Mouse (Mus musculus) hindbrain, embryonic 11.5 days (tissue): ENCODE results near the gene Zfp219. TPM values are rescaled to one million over a fixed set of nuclear protein-coding genes. Genes with fewer than 3 reads are reported as not detected.

Experiments
- ATAC-seq: fragments of 200-750 bp; cut with Nextera tagmentation; 2 replicates; pipeline ENCODE4 v1.8.0; 2017; ENCODE audit warnings: mild to moderate bottlenecking, moderate TSS enrichment, moderate library complexity; ENCODE audit not compliant: low FRiP score
- DNase-seq: peaks from one replicate; pipeline ENCODE4 v3.0.0-alpha.2; 2015; ENCODE audit warnings: low spot score
- H3K27ac ChIP-seq: fragments of 300-500 bp; sonication (generic); 2 replicates; pipeline ENCODE4 v1.5.1; 2014; ENCODE audit warnings: mild to moderate bottlenecking, low read depth, low read length
- H3K27me3 ChIP-seq: fragments of 300-500 bp; sonication (generic); 2 replicates; pipeline ENCODE4 v1.6.1; 2014; ENCODE audit warnings: mild to moderate bottlenecking, low read length, moderate library complexity, mixed read lengths; ENCODE audit not compliant: control insufficient read depth, insufficient read depth
- H3K36me3 ChIP-seq: fragments of 300-500 bp; sonication (generic); 2 replicates; pipeline ENCODE4 v1.6.1; 2014; ENCODE audit warnings: mild to moderate bottlenecking, low read length, moderate library complexity, mixed read lengths; ENCODE audit not compliant: control insufficient read depth, insufficient read depth
- H3K4me1 ChIP-seq: fragments of 300-500 bp; sonication (generic); replicated peaks from 2 replicates; pipeline ENCODE4 v1.6.1; 2014; ENCODE audit warnings: low read length, mixed read lengths; ENCODE audit not compliant: control insufficient read depth, insufficient read depth
- H3K4me2 ChIP-seq: fragments of 300-500 bp; sonication (generic); replicated peaks from 2 replicates; pipeline ENCODE4 v1.6.1; 2014; ENCODE audit warnings: mild to moderate bottlenecking, low read depth, low read length
- H3K4me3 ChIP-seq: fragments of 300-500 bp; sonication (generic); 2 replicates; pipeline ENCODE4 v1.5.1; 2014; ENCODE audit warnings: low read depth, low read length
- H3K9ac ChIP-seq: fragments of 300-500 bp; sonication (generic); 2 replicates; pipeline ENCODE4 v1.6.1; 2014; ENCODE audit warnings: low read depth, low read length
- H3K9me3 ChIP-seq: fragments of 300-500 bp; sonication (generic); 2 replicates; pipeline ENCODE4 v1.6.1; 2016; ENCODE audit warnings: low read length; ENCODE audit not compliant: control insufficient read depth
- WGBS: fragments of 180-500 bp; shearing (Covaris S2); extraction: QIAGEN DNeasy Blood & Tissue Kit; methylation state at CpG from one replicate; pipeline ENCODE4 v1.1.7; 2014; 5-methylcytosine and 5-hydroxymethylcytosine counted together
- polyA plus RNA-seq: library from polyadenylated mRNA; unstranded; fragments of >200 nt; fragmentation: Nextera tagmentation; extraction: Ambion mirVana; gene quantifications from 2 replicates; pipeline ENCODE4 v1.2.1, GENCODE M21; 2014

The Zfp219 gene
- polyA plus RNA-seq, 1 experiment from 2014 or later, result 55.3 TPM

GRCm38 (mm10) chr14:52010446-52011111 is 10.0 kb downstream of the Zfp219 start:
- Histone ChIP-seq H3K9ac (peak overlapping the region; percentile 60), H3K27ac (peak overlapping the region; percentile 100), H3K4me2 (peak overlapping the region; percentile 49), H3K4me3 (peak overlapping the region; percentile 32), H3K27me3 (no peaks in the 10 kb centered on the region), H3K9me3 (no peaks in the 10 kb centered on the region), H3K36me3 (peaks cover 12% of the 10 kb centered on the region), H3K4me1 (peaks cover 29% of the 10 kb centered on the region)
- DNase-seq, result peak; percentile 91
- peak; percentile 87 for ATAC-seq
- WGBS, result 0% methylated on average over 9 of the region's 9 CpGs

- Histone ChIP-seq H3K27ac (peak overlapping the region; percentile 100), H3K27me3 (no peaks in the 10 kb centered on the region), H3K4me3 (peak overlapping the region; percentile 32), H3K4me1 (peaks cover 29% of the 10 kb centered on the region), H3K4me2 (peak overlapping the region; percentile 49), H3K36me3 (peaks cover 12% of the 10 kb centered on the region), H3K9me3 (no peaks in the 10 kb centered on the region), H3K9ac (peak overlapping the region; percentile 48)
- WGBS, result 46% methylated on average over 6 of the region's 6 CpGs
- DNase-seq, result no peak
- no peak for ATAC-seq
Measured at GRCm38 (mm10) chr14:52009841-52010240, 10.7 kb downstream of the Zfp219 start.

- Histone ChIP-seq H3K4me1 (peaks cover 34% of the 10 kb centered on the region), H3K9me3 (no peaks in the 10 kb centered on the region), H3K4me2 (peak overlapping the region; percentile 49), H3K4me3 (peak overlapping the region; percentile 21), H3K27ac (peak overlapping the region; percentile 63; the same call in 1 of the 2 replicates), H3K36me3 (peaks cover 12% of the 10 kb centered on the region), H3K27me3 (no peaks in the 10 kb centered on the region), H3K9ac (peak overlapping the region; percentile 54)
- DNase-seq, result no peak
- WGBS, result 27% methylated on average over 26 of the region's 26 CpGs
- no peak for ATAC-seq
Measured at GRCm38 (mm10) chr14:52009361-52009760, 11.2 kb downstream of the Zfp219 start.

- peak overlapping the region; percentile 54 for H3K9ac ChIP-seq
- no peaks in the 10 kb centered on the region for H3K9me3 ChIP-seq
- H3K36me3 ChIP-seq, result peaks cover 12% of the 10 kb centered on the region
- DNase-seq (peak; percentile 96), ATAC-seq (peak; percentile 12)
- no peaks in the 10 kb centered on the region for H3K27me3 ChIP-seq
- peak overlapping the region; percentile 21 for H3K4me3 ChIP-seq
- 55% methylated on average over 38 of the region's 38 CpGs for WGBS
- H3K4me1 ChIP-seq, result peaks cover 38% of the 10 kb centered on the region
- H3K27ac ChIP-seq, result peak overlapping the region; percentile 63; the same call in 1 of the 2 replicates
- peak overlapping the region; percentile 49 for H3K4me2 ChIP-seq
Measured at GRCm38 (mm10) chr14:52008321-52009203, 12.0 kb downstream of the Zfp219 start.

GRCm38 (mm10) chr14:52006771-52007170 is 13.8 kb downstream of the Zfp219 start:
- Histone ChIP-seq H3K4me3 (no peak overlapping the region), H3K36me3 (peaks cover 18% of the 10 kb centered on the region), H3K9ac (no peak overlapping the region), H3K9me3 (no peaks in the 10 kb centered on the region), H3K27me3 (no peaks in the 10 kb centered on the region), H3K4me1 (peaks cover 36% of the 10 kb centered on the region), H3K27ac (no peak overlapping the region), H3K4me2 (no peak overlapping the region)
- ATAC-seq (no peak), DNase-seq (no peak)
- WGBS, result 93% methylated on average over 20 of the region's 23 CpGs

- H3K4me3 ChIP-seq, result no peak overlapping the region
Measured at GRCm38 (mm10) chr14:52006241-52006640, 14.3 kb downstream of the Zfp219 start.

GRCm38 (mm10) chr14:52005616-52006015 is 14.9 kb downstream of the Zfp219 start:
- H3K27me3 ChIP-seq, result no peaks in the 10 kb centered on the region
- WGBS, result 84% methylated on average over 6 of the region's 6 CpGs
- no peak overlapping the region for H3K27ac ChIP-seq
- ATAC-seq (no peak), DNase-seq (no peak)
- no peak overlapping the region for H3K9ac ChIP-seq
- H3K9me3 ChIP-seq, result no peaks in the 10 kb centered on the region
- H3K36me3 ChIP-seq, result peaks cover 18% of the 10 kb centered on the region
- H3K4me2 ChIP-seq, result no peak overlapping the region
- no peak overlapping the region for H3K4me3 ChIP-seq
- H3K4me1 ChIP-seq, result peaks cover 31% of the 10 kb centered on the region

More at GRCm38 (mm10) chr14:52006241-52006640, 14.3 kb downstream of the Zfp219 start:
- H3K4me1 ChIP-seq, result peaks cover 31% of the 10 kb centered on the region
- ATAC-seq, result no peak
- no peak for DNase-seq
- H3K27me3 ChIP-seq, result no peaks in the 10 kb centered on the region
- H3K4me2 ChIP-seq, result no peak overlapping the region
- no peaks in the 10 kb centered on the region for H3K9me3 ChIP-seq
- no peak overlapping the region for H3K27ac ChIP-seq
- peaks cover 18% of the 10 kb centered on the region for H3K36me3 ChIP-seq
- WGBS, result 72% methylated on average over 8 of the region's 8 CpGs
- H3K9ac ChIP-seq, result no peak overlapping the region

- WGBS, result 76% methylated on average over 7 of the region's 7 CpGs
- Histone ChIP-seq H3K4me1 (peaks cover 31% of the 10 kb centered on the region), H3K4me3 (no peak overlapping the region), H3K9me3 (no peaks in the 10 kb centered on the region), H3K27ac (no peak overlapping the region), H3K9ac (no peak overlapping the region), H3K27me3 (no peaks in the 10 kb centered on the region), H3K36me3 (peaks cover 18% of the 10 kb centered on the region), H3K4me2 (no peak overlapping the region)
- no peak for ATAC-seq
- DNase-seq, result no peak
Measured at GRCm38 (mm10) chr14:52005141-52005540, 15.4 kb downstream of the Zfp219 start.
